37 mouse cellular contexts compared by ENCODE assay signal in the genomic region with DNA sequence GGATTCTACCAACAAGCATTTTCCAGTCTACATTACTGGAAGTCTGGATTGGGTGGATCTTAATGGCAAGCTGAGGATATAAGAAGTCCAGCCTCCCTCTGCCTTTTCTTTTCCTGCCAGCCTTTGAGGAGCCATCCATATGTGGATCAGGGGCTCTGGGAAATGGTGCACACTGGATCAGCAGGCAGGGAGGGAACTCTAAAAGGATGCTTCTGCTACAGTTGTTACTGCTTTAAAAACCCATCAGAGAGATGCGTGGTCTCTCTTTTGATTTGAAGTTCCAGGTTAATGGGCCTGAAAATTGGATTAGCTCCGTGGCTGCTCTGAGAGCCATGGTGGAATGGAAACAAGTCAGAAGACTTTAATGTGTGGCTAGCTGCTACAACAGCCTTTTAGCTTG. TPM values are rescaled to one million over a fixed set of nuclear protein-coding genes. Genes with fewer than 3 reads are reported as not detected.
DNase-seq lines count a peak whose midpoint lies in the region; ATAC-seq and TF ChIP-seq lines count a peak whose summit lies in the region.
"Had no signal": no experiment of that assay in that cellular context is flagged by ENCODE, and none has a peak within 500 bp of the region (broad histone marks: within the 10 kb centered on the region; RNA-seq: fewer than 3 reads in every experiment).

No protein-coding gene starts in this region.

- no peaks in the 10 kb centered on the region for H3K27me3 ChIP-seq in kidney, embryonic 15.5 days
- H3K27me3 ChIP-seq: embryonic facial prominence, embryonic 15.5 days; heart, embryonic 12.5 days; megakaryocyte, embryonic 14.5 days had no signal

- peak; percentile 67; the same call in 1 of the 2 replicates for ATAC-seq in kidney, embryonic 15.5 days (replicated peaks; ENCODE audit: low FRiP score)
- ATAC-seq: forebrain, postnatal 0 days; liver, embryonic 12.5 days; liver, postnatal 0 days; lung, postnatal 0 days had no signal

- H3K4me2 ChIP-seq in kidney, embryonic 15.5 days, result no peak overlapping the region
- H3K4me2 ChIP-seq: embryonic facial prominence, embryonic 15.5 days; forebrain, embryonic 12.5 days; heart, embryonic 12.5 days; liver, embryonic 12.5 days had no signal

- no peak for DNase-seq in kidney, postnatal 14 days
- peak; percentile 45 for DNase-seq in brain, embryonic 14.5 days (ENCODE audit: low read depth)
- DNase-seq in embryo, embryonic 10.5 days (ENCODE audit: low spot score), result peak; percentile 31
- peak; percentile 49 for DNase-seq in retina, embryonic 14.5 days (ENCODE audit: low spot score)
- no peak for DNase-seq in right cerebral cortex, adult 2 months (ENCODE audit: low spot score in 2 of 2)
- DNase-seq: adrenal gland, adult 2 months; B cell, adult 2 months; cerebellum, adult 11 months; cerebellum, adult 9-10 months; cerebellum, postnatal 36 days; forebrain, postnatal 0 days; heart, adult 2 months; heart, postnatal 4 days; kidney, adult 2 months; layer of hippocampus, postnatal 36 days; left cerebral cortex, postnatal 4 days; liver, postnatal 0 days; lung, postnatal 4 days; right cerebral cortex, postnatal 14 days; thymus, postnatal 4 days had no signal

- H3K9ac ChIP-seq in kidney, embryonic 15.5 days, result no peak overlapping the region
- H3K9ac ChIP-seq: embryonic facial prominence, embryonic 15.5 days; forebrain, embryonic 12.5 days; forebrain, postnatal 0 days; heart, embryonic 12.5 days; liver, embryonic 12.5 days; liver, postnatal 0 days had no signal

- H3K27ac ChIP-seq in kidney, embryonic 15.5 days, result no peak overlapping the region
- H3K27ac ChIP-seq: embryonic facial prominence, embryonic 10.5 days; embryonic facial prominence, embryonic 15.5 days; forebrain, embryonic 12.5 days; heart, adult 2 months; kidney, postnatal 0 days; liver, embryonic 12.5 days had no signal

- TF ChIP-seq CTCF in brain, embryonic 14.5 days (IDR thresholded peaks at IDR 0.05; ENCODE audit: borderline replicate concordance, extremely low read depth, insufficient read depth, insufficient read length), result no peak

- WGBS in kidney, embryonic 15.5 days, result 31% methylated on average over 2 of the region's 2 CpGs

- H3K9me3 ChIP-seq in kidney, embryonic 15.5 days (replicated peaks), result no peaks in the 10 kb centered on the region
- H3K9me3 ChIP-seq: embryonic facial prominence, embryonic 10.5 days; embryonic facial prominence, embryonic 15.5 days; forebrain, embryonic 12.5 days; heart, embryonic 12.5 days; liver, embryonic 12.5 days had no signal

- H3K4me1 ChIP-seq in kidney, embryonic 15.5 days, result no peaks in the 10 kb centered on the region
- H3K4me1 ChIP-seq: embryonic facial prominence, embryonic 10.5 days; embryonic facial prominence, embryonic 15.5 days; forebrain, embryonic 12.5 days; heart, embryonic 12.5 days; liver, embryonic 12.5 days had no signal

- no peaks in the 10 kb centered on the region for H3K36me3 ChIP-seq in kidney, embryonic 15.5 days
- H3K36me3 ChIP-seq: embryonic facial prominence, embryonic 10.5 days; embryonic facial prominence, embryonic 15.5 days; forebrain, embryonic 12.5 days; heart, embryonic 12.5 days; liver, embryonic 12.5 days had no signal

- no peak for TF ChIP-seq POLR2A in brain, embryonic 14.5 days (IDR thresholded peaks at IDR 0.05; ENCODE audit: borderline replicate concordance, extremely low read depth, insufficient read depth, insufficient read length, poor library complexity, severe bottlenecking)

- no peak overlapping the region for H3K4me3 ChIP-seq in kidney, embryonic 15.5 days (replicated peaks)
- H3K4me3 ChIP-seq: embryonic facial prominence, embryonic 10.5 days; embryonic facial prominence, embryonic 15.5 days; forebrain, embryonic 12.5 days; heart, adult 2 months; heart, embryonic 12.5 days; liver, embryonic 12.5 days; megakaryocyte, embryonic 14.5 days had no signal

RNA-seq across cellular contexts. Expression of a gene that starts 27.7 kb away (rescaled TPM):
- polyA plus RNA-seq in kidney, embryonic 15.5 days (2015; fragmentation: Nextera tagmentation; extraction: Ambion mirVana), result not detected in 2 replicates
- 0.06 TPM in 1 of 2 replicates, not detected in the other for polyA plus RNA-seq in brain, embryonic 14.5 days (2012; rRNA removed)
- polyA plus RNA-seq: adrenal gland, adult 2 months; embryonic facial prominence, embryonic 15.5 days; forebrain, embryonic 12.5 days; forebrain, postnatal 0 days; heart, adult 2 months; heart, embryonic 12.5 days; heart, postnatal 0 days; intestine, embryonic 14.5 days; kidney, adult 2 months; kidney, postnatal 0 days; large intestine, adult 2 months; limb, embryonic 14.5 days; liver, embryonic 12.5 days; liver, postnatal 0 days; lung, postnatal 0 days; small intestine, adult 2 months; stomach, embryonic 14.5 days; testis, adult 2 months; thymus, postnatal 0 days had no signal

RNA-seq across cellular contexts. Expression of a gene that starts 57.7 kb away (rescaled TPM):
- not detected in 2 replicates for polyA plus RNA-seq in kidney, embryonic 15.5 days (2015; fragmentation: Nextera tagmentation; extraction: Ambion mirVana)
- not detected in 2 replicates for polyA plus RNA-seq in brain, embryonic 14.5 days (2012; rRNA removed)
- polyA plus RNA-seq: adrenal gland, adult 2 months; embryonic facial prominence, embryonic 10.5 days; embryonic facial prominence, embryonic 15.5 days; forebrain, embryonic 12.5 days; forebrain, postnatal 0 days; heart, adult 2 months; heart, embryonic 12.5 days; heart, postnatal 0 days; intestine, embryonic 14.5 days; kidney, adult 2 months; kidney, postnatal 0 days; large intestine, adult 2 months; limb, embryonic 14.5 days; liver, embryonic 12.5 days; liver, postnatal 0 days; lung, postnatal 0 days; small intestine, adult 2 months; stomach, embryonic 14.5 days; testis, adult 2 months; thymus, postnatal 0 days had no signal

Comparison
In these comparisons a context has a peak if more than half of its experiments do, and no peak if none do; other contexts are left out.
1. DNase-seq: peak in brain, embryonic 14.5 days (single experiment), embryo, embryonic 10.5 days (single experiment) and retina, embryonic 14.5 days (single experiment); none in kidney, postnatal 14 days (single experiment) and right cerebral cortex, adult 2 months (0 of 2).